Mouse (Mus musculus): ENCODE measurements around the gene Serpinf2. TPM values are rescaled to one million over a fixed set of nuclear protein-coding genes. Genes with fewer than 3 reads are reported as not detected.

Serpinf2 gene
- 0.24 TPM for polyA plus RNA-seq (2014; fragmentation: Illumina TruSeq; extraction: RNeasy Lipid Tissue Mini Kit (QIAGEN cat#74804); ENCODE audit: insufficient read depth, low read depth, low replicate concordance)

DNA sequence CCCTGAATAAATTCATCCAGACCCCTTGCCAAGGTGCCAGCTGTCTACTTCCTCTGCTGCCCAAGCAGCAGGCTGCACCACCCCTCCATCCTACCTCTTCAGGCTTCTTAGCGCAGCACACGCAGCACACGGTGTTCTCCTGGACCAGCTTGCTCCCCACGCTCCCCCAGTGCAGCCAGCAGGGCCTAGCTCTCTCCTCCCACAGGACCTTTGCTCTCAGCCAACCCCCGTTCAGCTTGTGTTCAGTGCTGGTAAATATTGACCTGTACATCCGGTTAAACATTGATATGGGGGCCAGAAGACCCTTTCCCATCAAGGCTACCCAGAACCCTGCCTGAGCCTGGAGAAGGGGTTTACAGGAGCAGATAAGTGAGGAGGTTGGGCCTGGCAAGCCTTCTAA, at the start of gene Serpinf2:
Serpinf2 (minus strand) TSS at position 229 of the 400 bp plus-strand sequence.

GRCm38 (mm10) chr11:75486601-75487285, 47.4 kb upstream of the Serpinf2 start, which contains the start of gene Prpf8:
TSS of gene Prpf8 (plus strand) at chr11:75486816.

DNA sequence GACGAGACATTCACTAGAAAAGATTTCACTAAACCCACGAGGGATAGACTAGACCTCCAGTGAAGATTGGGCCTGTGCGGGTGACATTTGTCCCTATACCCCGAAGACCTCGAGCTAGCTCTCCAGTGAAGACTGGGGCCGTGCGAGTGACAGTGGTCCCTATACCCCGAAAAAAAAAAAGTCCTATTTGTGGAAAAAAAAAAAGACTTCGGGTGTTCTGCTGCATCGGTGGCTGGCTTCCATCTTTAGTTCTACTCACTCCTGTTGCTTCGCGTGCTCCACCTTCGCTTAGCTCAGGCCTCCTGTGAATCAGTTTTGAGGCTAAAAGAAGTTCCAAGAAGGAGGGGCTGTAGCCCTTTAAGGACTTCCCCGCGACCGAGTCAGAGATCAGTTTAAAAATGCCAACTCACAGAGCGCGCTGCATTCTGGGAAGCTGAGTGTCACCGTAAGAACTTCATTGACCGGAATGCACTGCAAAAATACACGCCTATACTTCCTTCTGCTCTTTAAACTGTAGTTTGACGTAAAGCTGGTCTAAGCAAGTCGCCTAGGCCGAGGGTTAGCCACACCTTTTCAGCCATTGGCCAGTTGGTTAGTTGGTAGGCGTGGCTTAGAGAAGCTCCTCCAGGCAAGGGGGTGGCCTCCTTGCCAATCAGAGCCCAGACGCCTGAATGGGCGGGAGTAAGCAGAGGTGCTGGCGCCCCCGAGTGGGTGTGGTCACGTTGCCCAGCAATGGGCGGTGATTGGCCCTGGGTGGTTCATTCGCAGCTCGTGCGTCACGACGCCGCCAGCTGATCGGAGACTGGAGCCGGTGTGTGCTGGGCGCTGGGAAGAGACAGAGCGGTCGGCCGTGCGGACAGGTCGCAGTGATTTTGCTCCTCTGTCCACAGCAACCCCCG, 21.7 kb upstream of the Serpinf2 start, which contains the start of gene Tlcd2:
Tlcd2 (plus strand) TSS at position 872 of the 899 bp plus-strand sequence.

GRCm38 (mm10) chr11:75453991-75454930, 14.9 kb upstream of the Serpinf2 start, which contains the start of gene Wdr81:
TSS of gene Wdr81 (minus strand) at chr11:75454717.

DNA sequence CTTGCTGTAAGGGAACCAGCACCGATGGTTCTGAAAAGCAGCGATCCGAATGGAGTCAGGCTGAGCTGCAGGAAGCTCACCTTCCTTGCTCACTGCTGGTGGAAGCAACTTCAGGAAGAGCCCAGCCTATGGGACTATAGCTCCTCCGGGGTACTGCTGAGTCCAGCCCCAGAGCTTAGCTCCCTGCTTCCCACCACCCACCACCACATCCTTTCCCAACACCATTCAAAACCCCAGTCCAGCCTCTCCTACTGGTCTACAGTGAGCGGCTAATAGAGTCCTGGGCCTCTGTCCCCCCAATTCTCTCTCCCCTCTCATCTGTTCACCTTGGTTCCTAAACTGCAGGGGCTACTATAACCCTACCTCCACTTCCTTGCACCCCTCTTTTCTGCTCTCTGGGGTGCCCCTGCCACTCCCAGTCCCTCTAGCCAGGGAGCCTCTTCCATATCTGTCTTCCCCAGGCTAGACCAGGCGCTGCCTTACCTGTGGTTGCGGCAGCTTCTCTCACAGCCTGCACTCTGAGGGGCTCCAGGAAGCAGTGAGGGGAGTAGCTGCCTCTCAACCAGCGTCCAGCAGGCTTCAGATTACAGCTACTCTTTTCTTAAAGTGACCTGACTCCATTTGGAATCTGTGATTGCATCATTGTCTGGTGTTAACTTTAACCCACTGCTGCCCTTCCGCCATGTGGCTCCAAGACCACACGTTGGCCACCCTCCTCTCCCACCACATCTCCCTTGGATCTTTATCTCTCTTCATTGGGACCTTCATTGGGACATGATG, 17.2 kb downstream of the Serpinf2 start, which contains the start of gene Serpinf1:
Serpinf1 (minus strand) TSS at position 689 of the 780 bp plus-strand sequence.

Other genes starting within 250 kb of the Serpinf2 start
- gene Dph1, start 248.3 kb downstream of the Serpinf2 start, polyA plus RNA-seq (2014; fragmentation: Illumina TruSeq; extraction: RNeasy Lipid Tissue Mini Kit (QIAGEN cat#74804); ENCODE audit: insufficient read depth, low read depth, low replicate concordance), result 4.7 TPM
- gene Rtn4rl1, start 245.8 kb downstream of the Serpinf2 start, polyA plus RNA-seq (2014; fragmentation: Illumina TruSeq; extraction: RNeasy Lipid Tissue Mini Kit (QIAGEN cat#74804); ENCODE audit: insufficient read depth, low read depth, low replicate concordance), result 5.8 TPM
- gene Rpa1, start 91.3 kb downstream of the Serpinf2 start, polyA plus RNA-seq (2014; fragmentation: Illumina TruSeq; extraction: RNeasy Lipid Tissue Mini Kit (QIAGEN cat#74804); ENCODE audit: insufficient read depth, low read depth, low replicate concordance), result 27.4 TPM
- gene Smyd4, start 91.2 kb downstream of the Serpinf2 start, polyA plus RNA-seq (2014; fragmentation: Illumina TruSeq; extraction: RNeasy Lipid Tissue Mini Kit (QIAGEN cat#74804); ENCODE audit: insufficient read depth, low read depth, low replicate concordance), result 2.6 TPM
- gene Serpinf1, start 16.9 kb downstream of the Serpinf2 start, polyA plus RNA-seq (2014; fragmentation: Illumina TruSeq; extraction: RNeasy Lipid Tissue Mini Kit (QIAGEN cat#74804); ENCODE audit: insufficient read depth, low read depth, low replicate concordance), result 48.5 TPM
- gene Wdr81, start 15.1 kb upstream of the Serpinf2 start, polyA plus RNA-seq (2014; fragmentation: Illumina TruSeq; extraction: RNeasy Lipid Tissue Mini Kit (QIAGEN cat#74804); ENCODE audit: insufficient read depth, low read depth, low replicate concordance), result 9.8 TPM
- 5.9 TPM for gene Tlcd2, start 22.1 kb upstream of the Serpinf2 start, polyA plus RNA-seq (2014; fragmentation: Illumina TruSeq; extraction: RNeasy Lipid Tissue Mini Kit (QIAGEN cat#74804); ENCODE audit: insufficient read depth, low read depth, low replicate concordance)
- 25.0 TPM for gene Prpf8, start 47.2 kb upstream of the Serpinf2 start, polyA plus RNA-seq (2014; fragmentation: Illumina TruSeq; extraction: RNeasy Lipid Tissue Mini Kit (QIAGEN cat#74804); ENCODE audit: insufficient read depth, low read depth, low replicate concordance)
- 13.1 TPM for gene Rilp, start 70.5 kb upstream of the Serpinf2 start, polyA plus RNA-seq (2014; fragmentation: Illumina TruSeq; extraction: RNeasy Lipid Tissue Mini Kit (QIAGEN cat#74804); ENCODE audit: insufficient read depth, low read depth, low replicate concordance)
- gene Scarf1, start 73.9 kb upstream of the Serpinf2 start, polyA plus RNA-seq (2014; fragmentation: Illumina TruSeq; extraction: RNeasy Lipid Tissue Mini Kit (QIAGEN cat#74804); ENCODE audit: insufficient read depth, low read depth, low replicate concordance), result 17.8 TPM
- gene Slc43a2, start 92.1 kb upstream of the Serpinf2 start, polyA plus RNA-seq (2014; fragmentation: Illumina TruSeq; extraction: RNeasy Lipid Tissue Mini Kit (QIAGEN cat#74804); ENCODE audit: insufficient read depth, low read depth, low replicate concordance), result 20.6 TPM
- gene Pitpna, start 148.5 kb upstream of the Serpinf2 start, polyA plus RNA-seq (2014; fragmentation: Illumina TruSeq; extraction: RNeasy Lipid Tissue Mini Kit (QIAGEN cat#74804); ENCODE audit: insufficient read depth, low read depth, low replicate concordance), result 104 TPM
- gene Inpp5k, start 191.4 kb upstream of the Serpinf2 start, polyA plus RNA-seq (2014; fragmentation: Illumina TruSeq; extraction: RNeasy Lipid Tissue Mini Kit (QIAGEN cat#74804); ENCODE audit: insufficient read depth, low read depth, low replicate concordance), result 40.8 TPM
- gene Myo1c, start 210.9 kb upstream of the Serpinf2 start, polyA plus RNA-seq (2014; fragmentation: Illumina TruSeq; extraction: RNeasy Lipid Tissue Mini Kit (QIAGEN cat#74804); ENCODE audit: insufficient read depth, low read depth, low replicate concordance), result 87.1 TPM
- 59.3 TPM for gene Crk, start 239.7 kb upstream of the Serpinf2 start, polyA plus RNA-seq (2014; fragmentation: Illumina TruSeq; extraction: RNeasy Lipid Tissue Mini Kit (QIAGEN cat#74804); ENCODE audit: insufficient read depth, low read depth, low replicate concordance)